Mouse (Mus musculus) heart, postnatal 0 days (tissue): ENCODE results near the gene Ncor2.

Experiments used
- CTCF ChIP-seq: IDR thresholded peaks from 2 replicates; pipeline ENCODE4 v1.5.1; 2016; ENCODE audit warnings: antibody characterized with exemption, control low read depth, low read depth
- EP300 ChIP-seq: IDR thresholded peaks from 2 replicates; pipeline ENCODE4 v1.6.1; 2016; ENCODE audit warnings: antibody characterized with exemption, low read depth

DNA sequence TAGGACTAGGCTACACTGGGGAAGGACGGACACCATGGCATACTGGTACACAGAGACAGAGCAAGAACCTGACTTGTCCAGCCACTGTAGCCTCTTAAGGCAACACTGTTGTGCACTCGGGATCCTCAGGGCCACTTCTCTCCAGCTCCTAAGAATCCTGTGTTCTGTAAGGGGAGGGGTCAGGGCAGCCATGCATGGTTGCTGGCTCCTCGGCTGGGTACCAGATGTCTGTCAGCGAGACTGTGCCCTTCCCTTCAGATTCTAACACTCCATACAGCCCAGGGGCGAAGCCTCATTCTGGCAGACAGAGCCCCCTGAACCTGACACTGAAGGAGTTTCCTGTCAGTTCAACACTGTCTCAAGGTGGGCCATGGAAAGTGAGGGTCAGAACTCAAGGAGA is 109.6 kb downstream of the Ncor2 start:
- no peak for TF ChIP-seq CTCF
- no peak for TF ChIP-seq EP300
